Mouse (Mus musculus) midbrain, embryonic 13.5 days (tissue): ENCODE results near the gene Tcp10c. TPM values are rescaled to one million over a fixed set of nuclear protein-coding genes. Genes with fewer than 3 reads are reported as not detected.

Experiments used
- polyA plus RNA-seq: library from polyadenylated mRNA; unstranded; fragments of >200 nt; fragmentation: Nextera tagmentation; extraction: Ambion mirVana; gene quantifications from 2 replicates; pipeline ENCODE4 v1.2.1, GENCODE M21; 2015

Tcp10c gene
- polyA plus RNA-seq, 1 experiment from 2014 or later: not detected

Other genes starting within 250 kb of the Tcp10c start
- gene Unc93a, start 222.8 kb upstream of the Tcp10c start, polyA plus RNA-seq: 0.07 TPM in 1 of 2 replicates, not detected in the other
- not detected in 2 replicates for gene Smok2a, start 133.4 kb upstream of the Tcp10c start, polyA plus RNA-seq
- gene Smok2b, start 124.3 kb upstream of the Tcp10c start, polyA plus RNA-seq: not detected in 2 replicates